Comparison of ENCODE assay signal across 9 mouse cellular contexts in the genomic region with DNA sequence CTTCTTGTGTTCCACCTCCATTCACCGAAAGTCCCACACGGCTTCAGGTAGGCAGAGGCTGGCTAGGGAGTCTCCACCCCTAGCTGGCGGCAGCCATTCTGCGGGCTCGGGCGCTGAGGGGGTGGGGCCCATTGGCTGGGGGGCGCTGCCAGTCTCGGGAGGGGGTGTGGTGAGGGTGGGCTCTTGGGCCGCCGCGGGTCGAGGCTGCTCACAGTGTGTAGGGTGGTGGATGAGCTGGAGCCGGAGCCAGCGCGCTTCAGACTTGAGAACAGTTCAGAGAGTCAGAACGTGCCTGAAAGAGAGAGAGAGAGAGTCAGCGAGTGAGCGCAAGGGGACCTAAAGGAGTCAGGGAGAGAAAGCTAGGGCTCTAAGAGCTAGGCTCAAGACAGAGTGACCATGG. TPM values are rescaled to one million over a fixed set of nuclear protein-coding genes. Genes with fewer than 3 reads are reported as not detected.
DNase-seq lines count a peak whose midpoint lies in the region; ATAC-seq and TF ChIP-seq lines count a peak whose summit lies in the region.
"Had no signal": no experiment of that assay in that cellular context is flagged by ENCODE, and none has a peak within 500 bp of the region (broad histone marks: within the 10 kb centered on the region; RNA-seq: fewer than 3 reads in every experiment).

No protein-coding gene starts in this region.

- H3K79me2 ChIP-seq in heart, adult 2 months (replicated peaks; ENCODE audit: control insufficient read depth, insufficient read depth, low read length) = no peaks in the 10 kb centered on the region

- no peak overlapping the region for H3K9ac ChIP-seq in heart, adult 2 months (ENCODE audit: low read depth, low read length)
- 0 out of 2 replicates have a peak overlapping the region, but pooled peaks have one; percentile 17 for H3K9ac ChIP-seq in liver, embryonic 13.5 days
- no peak overlapping the region for H3K9ac ChIP-seq in stomach, postnatal 0 days (ENCODE audit: low read length)

- TF ChIP-seq EP300 in heart, adult 2 months (IDR thresholded peaks at IDR 0.05; ENCODE audit: insufficient read depth, low read depth, low read length) = no peak
- no peak for TF ChIP-seq EP300 in stomach, postnatal 0 days (optimal IDR thresholded peaks at IDR 0.05)

- TF ChIP-seq CTCF in heart, adult 2 months (IDR thresholded peaks at IDR 0.05) = no peak
- TF ChIP-seq CTCF in stomach, postnatal 0 days (IDR thresholded peaks at IDR 0.05; ENCODE audit: low read depth) = no peak

- no peak for TF ChIP-seq POLR2A in heart, adult 2 months (IDR thresholded peaks at IDR 0.05; ENCODE audit: insufficient read depth, low read depth, low read length)

- no peak overlapping the region for H3K27ac ChIP-seq in heart, adult 2 months
- no peak overlapping the region for H3K27ac ChIP-seq in liver, embryonic 13.5 days
- no peak overlapping the region for H3K27ac ChIP-seq in stomach, postnatal 0 days (replicated peaks)

- H3K4me1 ChIP-seq in heart, adult 2 months (ENCODE audit: control insufficient read depth, insufficient read depth, low read length) = no peaks in the 10 kb centered on the region
- no peaks in the 10 kb centered on the region for H3K4me1 ChIP-seq in liver, embryonic 13.5 days (replicated peaks)
- no peaks in the 10 kb centered on the region for H3K4me1 ChIP-seq in stomach, postnatal 0 days (replicated peaks; ENCODE audit: control insufficient read depth, insufficient read depth)

- peak overlapping the region; percentile 67 for H3K4me2 ChIP-seq in liver, embryonic 13.5 days
- peak overlapping the region; percentile 71 for H3K4me2 ChIP-seq in stomach, postnatal 0 days (replicated peaks; ENCODE audit: low read depth)

- 0 out of 2 replicates have a peak overlapping the region, but pooled peaks have one; percentile 3 for H3K4me3 ChIP-seq in heart, adult 2 months
- H3K4me3 ChIP-seq in liver, embryonic 13.5 days (replicated peaks) = peak overlapping the region; percentile 55
- peak overlapping the region; percentile 44 for H3K4me3 ChIP-seq in stomach, postnatal 0 days (ENCODE audit: low read depth, low read length)
- H3K4me3 ChIP-seq: myocyte had no signal

- no peaks in the 10 kb centered on the region for H3K27me3 ChIP-seq in heart, adult 2 months (ENCODE audit: control insufficient read depth, insufficient read depth, low read length)
- no peaks in the 10 kb centered on the region for H3K27me3 ChIP-seq in liver, embryonic 13.5 days
- H3K27me3 ChIP-seq in stomach, postnatal 0 days (ENCODE audit: control insufficient read depth, insufficient read depth, low read length) = no peaks in the 10 kb centered on the region

- WGBS in heart, adult 2 months = 16% methylated on average over 18 of the region's 18 CpGs
- WGBS in liver, embryonic 13.5 days (ENCODE audit: insufficient replicate concordance) = 17% methylated on average over 18 of the region's 18 CpGs
- 20% methylated on average over 18 of the region's 18 CpGs for WGBS in stomach, postnatal 0 days

- intact Hi-C loops in heart, adult 2 months (cut with DNase I) = no loop called here

- ATAC-seq in frontal cortex, adult (ENCODE audit: low TSS enrichment) = peak; percentile 81
- ATAC-seq in common myeloid progenitor, adult 5-6 weeks (replicated peaks; ENCODE audit: low read depth, poor library complexity, severe bottlenecking) = peak; percentile 99
- ATAC-seq in liver, embryonic 13.5 days (ENCODE audit: low read depth) = peak; percentile 98
- ATAC-seq in stomach, postnatal 0 days (ENCODE audit: low FRiP score, low TSS enrichment) = peak; percentile 96

- DNase-seq in frontal cortex, adult 2 months (ENCODE audit: extremely low spot score in 1 of 2, low spot score in 1 of 2) = no peak
- peak; percentile 13 to 22 for DNase-seq in heart, adult 2 months
- DNase-seq in kidney, adult 8-10 months = peak; percentile 20 to 23
- DNase-seq in liver, embryonic 13.5 days = peak; percentile 55
- peak; percentile 44 for DNase-seq in naive thymus-derived CD4-positive, alpha-beta T cell, adult 2 months (ENCODE audit: low read depth)
- DNase-seq in stomach, postnatal 0 days (ENCODE audit: low spot score) = peak; percentile 84

- no peaks in the 10 kb centered on the region for H3K36me3 ChIP-seq in heart, adult 2 months (ENCODE audit: control insufficient read depth, insufficient read depth, low read length)
- no peaks in the 10 kb centered on the region for H3K36me3 ChIP-seq in liver, embryonic 13.5 days
- H3K36me3 ChIP-seq in stomach, postnatal 0 days (ENCODE audit: control insufficient read depth, insufficient read depth, low read length) = no peaks in the 10 kb centered on the region

- H3K9me3 ChIP-seq in liver, embryonic 13.5 days (replicated peaks) = no peaks in the 10 kb centered on the region
- H3K9me3 ChIP-seq in stomach, postnatal 0 days (ENCODE audit: control insufficient read depth, low read length) = no peaks in the 10 kb centered on the region

RNA-seq across cellular contexts. Expression of a gene that starts 0.7 kb away (rescaled TPM):
- polyA plus RNA-seq in frontal cortex, adult 2 months (2012; rRNA removed) = 0.38 and 0.48 TPM in 2 replicates
- 0.82 and 11.4 TPM in 2 replicates for total RNA-seq in common myeloid progenitor, adult 5-6 weeks (2017)
- total RNA-seq in heart, adult 2 months (2021) = under 1 TPM in 1 of 2 experiments, not detected in 1; 0.07 TPM
- not detected in 2 replicates for polyA plus RNA-seq in heart, adult 2 months (2012; rRNA removed)
- 0.45 and 0.52 TPM in 2 replicates for polyA plus RNA-seq in liver, embryonic 13.5 days (2015; fragmentation: Nextera tagmentation; extraction: Ambion mirVana)
- polyA plus RNA-seq in stomach, postnatal 0 days (2015; fragmentation: Nextera tagmentation; extraction: Ambion mirVana) = 1.1 and 1.3 TPM in 2 replicates

Comparison
In these comparisons a context has a peak if more than half of its experiments do, and no peak if none do; other contexts are left out.
1. DNase-seq: peak in heart, adult 2 months (2 of 2), kidney, adult 8-10 months (2 of 2), liver, embryonic 13.5 days (single experiment), naive thymus-derived CD4-positive, alpha-beta T cell, adult 2 months (single experiment) and stomach, postnatal 0 days (single experiment); none in frontal cortex, adult 2 months (0 of 2).
2. H3K4me3 ChIP-seq: peak in every context shown above with its lines; median percentile 55 in liver, embryonic 13.5 days; 44 in stomach, postnatal 0 days; 3 in heart, adult 2 months.
3. Peak in every context shown above with its lines, with median percentiles within 50 percentile points of each other: ATAC-seq.